Mouse (Mus musculus) spleen, postnatal 10 days (tissue): ENCODE data around the gene Ddhd1.
"Not testable (repeated sequence)": the region's sequence is repeated elsewhere in the genome, so short reads cannot be mapped to it uniquely, and the experiment has no call there.

ENCODE experiments used
- DNase-seq, 2 experiments: peaks; one replicate each; pipeline ENCODE4 v3.0.0; 2021 to 2022; ENCODE audit warnings: low spot score in 2 of 2

Gene Ddhd1

DNA sequence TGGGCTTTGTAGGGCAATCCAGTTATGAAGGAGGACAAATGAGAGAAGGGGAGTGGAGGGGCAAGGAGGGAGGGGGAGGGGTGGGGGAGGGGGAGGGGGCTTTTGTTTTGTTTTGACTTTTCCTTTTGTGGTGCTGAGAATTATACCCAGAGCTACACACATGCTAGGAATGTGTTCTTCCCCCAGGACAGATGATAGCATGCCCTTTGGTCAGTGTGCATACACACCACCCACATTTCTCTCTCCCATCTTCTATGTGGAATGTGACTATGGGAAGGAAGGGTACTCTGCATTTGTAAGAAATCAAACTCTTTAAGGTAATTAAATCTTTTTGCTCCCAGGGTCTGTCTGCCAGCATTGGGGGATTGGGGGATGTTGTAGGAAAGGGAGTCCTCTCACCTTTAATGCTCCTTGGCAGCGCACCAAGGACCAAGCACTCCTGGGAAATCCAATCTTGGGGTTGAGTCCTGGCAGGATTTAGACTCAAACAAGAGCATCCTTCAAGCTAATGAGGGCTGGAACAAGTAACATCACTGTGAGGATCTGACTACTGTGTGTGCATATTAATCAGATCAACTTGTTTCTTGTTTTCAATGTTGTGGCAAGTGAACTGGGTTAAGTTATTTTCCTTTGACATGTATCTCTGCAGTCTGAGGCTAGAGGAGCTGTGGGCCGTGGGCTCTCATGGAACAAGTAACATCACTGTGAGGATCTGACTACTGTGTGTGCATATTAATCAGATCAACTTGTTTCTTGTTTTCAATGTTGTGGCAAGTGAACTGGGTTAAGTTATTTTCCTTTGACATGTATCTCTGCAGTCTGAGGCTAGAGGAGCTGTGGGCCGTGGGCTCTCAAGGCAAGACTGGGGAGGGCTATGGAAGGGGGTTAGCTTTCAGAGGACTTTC, 76.8 kb downstream of the Ddhd1 start:
- not testable (repeated sequence) for DNase-seq

DNA sequence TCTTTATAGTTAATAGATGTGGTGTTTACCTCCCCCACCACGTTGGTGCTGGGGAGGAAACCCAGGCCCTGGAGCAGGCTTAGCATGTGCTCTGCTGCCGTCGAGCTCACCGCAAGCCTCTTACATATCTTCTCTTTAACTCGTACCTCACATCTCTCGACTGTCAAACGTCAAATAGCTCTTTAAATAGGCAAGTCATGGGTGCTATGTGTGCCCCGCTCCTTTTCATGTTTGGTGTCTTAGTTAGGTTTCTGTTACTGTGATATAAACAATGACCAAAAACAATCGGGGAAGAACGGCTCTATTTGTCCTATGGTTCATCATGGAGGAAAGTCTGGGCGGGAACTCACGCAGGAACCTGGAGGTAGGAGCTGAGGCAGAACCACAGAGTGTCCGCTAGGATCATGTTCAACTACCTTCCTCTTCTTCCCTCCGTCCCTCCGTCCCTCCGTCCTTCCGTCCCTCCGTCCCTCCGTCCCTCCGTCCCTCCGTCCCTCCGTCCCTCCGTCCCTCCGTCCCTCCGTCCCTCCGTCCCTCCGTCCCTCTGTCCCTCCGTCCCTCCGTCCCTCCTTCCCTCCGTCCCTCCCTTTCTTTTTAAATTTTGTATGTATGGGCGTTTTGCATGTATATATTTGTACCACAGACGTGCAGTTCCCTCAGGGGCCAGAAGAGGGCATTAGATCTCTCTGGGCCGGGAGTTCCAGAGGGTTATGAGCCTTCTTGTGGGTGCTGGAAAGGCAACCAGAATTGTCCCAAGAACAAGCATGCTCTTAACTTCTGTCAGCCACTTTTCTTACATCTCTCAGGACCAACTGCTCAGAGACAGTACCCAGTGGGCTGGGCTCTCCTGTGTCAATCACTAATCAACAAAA, 91.6 kb downstream of the Ddhd1 start:
- DNase-seq: peak; percentile 57 to 78

DNA sequence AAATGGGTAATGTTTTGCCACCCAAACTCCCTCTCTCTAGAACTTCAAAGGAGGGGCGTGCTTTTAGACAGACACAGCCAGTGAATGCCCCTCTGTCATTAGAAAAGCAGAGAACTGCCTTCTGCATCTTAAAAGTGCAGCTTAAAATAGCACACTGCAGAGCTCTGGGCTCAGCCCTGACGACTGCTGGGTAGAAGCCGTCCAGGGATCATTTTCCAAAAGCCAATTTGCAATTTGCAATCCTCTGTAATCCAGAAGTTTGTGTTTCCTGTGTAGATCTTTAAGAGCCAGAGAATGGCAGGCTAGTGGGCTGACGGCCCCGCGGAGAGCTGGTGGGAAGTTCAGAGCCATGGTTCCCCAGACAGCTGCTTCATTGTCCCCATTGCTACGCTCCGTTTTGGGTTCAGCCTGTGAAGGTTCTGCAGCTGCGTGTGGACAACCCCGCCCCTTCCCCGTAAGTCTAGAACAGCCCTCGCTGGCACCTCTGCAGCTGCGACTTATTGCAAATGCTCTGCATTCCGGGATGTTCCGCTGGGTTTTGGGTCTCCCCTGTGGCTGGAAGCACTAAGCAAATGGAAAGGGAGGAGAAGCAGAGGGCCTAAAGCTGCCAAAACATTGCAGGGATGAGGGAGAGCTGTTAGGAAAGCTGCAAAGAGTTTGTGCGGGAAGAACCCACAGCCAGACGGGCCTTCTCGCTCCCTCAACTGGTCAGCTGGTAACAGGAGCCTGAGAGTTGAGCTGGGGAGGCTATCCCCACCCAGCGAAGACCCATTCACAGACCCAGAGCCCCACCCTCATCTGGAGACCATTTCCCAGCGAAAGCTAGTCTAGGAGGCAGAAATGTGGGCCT, 92.5 kb downstream of the Ddhd1 start:
- DNase-seq: no peak

DNA sequence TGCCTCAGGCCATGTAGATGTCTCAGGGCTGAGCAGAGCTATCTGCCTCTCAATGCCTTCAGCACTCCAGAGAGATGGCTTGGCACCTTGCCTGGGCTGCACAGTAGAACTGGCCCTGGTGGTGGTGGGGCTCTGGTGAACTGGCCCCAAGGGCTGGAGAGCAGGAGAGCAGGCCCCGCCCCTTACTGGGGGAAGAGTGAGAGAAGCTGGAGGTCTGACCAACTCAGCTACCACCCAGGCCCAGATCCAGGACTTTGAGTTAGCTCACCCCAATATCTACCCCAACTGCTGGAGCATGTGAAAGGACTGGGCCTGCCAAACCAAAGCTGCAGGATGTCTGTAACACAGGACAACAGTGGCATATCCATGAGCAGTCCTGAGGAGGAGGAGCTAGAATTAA, 94.4 kb downstream of the Ddhd1 start:
- DNase-seq: no peak

DNA sequence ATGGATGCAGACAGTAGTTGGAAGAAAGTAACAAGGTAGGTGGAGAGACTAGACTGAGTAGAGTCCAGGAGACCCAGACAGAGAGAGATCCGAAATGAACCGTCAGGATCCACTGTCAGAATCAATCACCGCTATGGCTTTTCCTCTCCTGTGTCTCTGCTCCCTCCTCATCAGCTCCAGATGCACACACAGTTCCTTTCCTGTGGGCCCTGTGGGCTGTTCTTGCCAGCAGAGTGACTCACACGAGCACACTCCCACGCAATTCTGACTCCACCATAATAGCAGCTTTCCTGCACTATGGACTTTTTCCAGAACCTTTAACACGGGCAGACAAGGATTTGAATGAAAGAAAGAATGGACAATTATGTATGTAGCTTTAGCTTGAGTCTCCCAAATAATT, 96.3 kb downstream of the Ddhd1 start:
- no peak for DNase-seq

DNA sequence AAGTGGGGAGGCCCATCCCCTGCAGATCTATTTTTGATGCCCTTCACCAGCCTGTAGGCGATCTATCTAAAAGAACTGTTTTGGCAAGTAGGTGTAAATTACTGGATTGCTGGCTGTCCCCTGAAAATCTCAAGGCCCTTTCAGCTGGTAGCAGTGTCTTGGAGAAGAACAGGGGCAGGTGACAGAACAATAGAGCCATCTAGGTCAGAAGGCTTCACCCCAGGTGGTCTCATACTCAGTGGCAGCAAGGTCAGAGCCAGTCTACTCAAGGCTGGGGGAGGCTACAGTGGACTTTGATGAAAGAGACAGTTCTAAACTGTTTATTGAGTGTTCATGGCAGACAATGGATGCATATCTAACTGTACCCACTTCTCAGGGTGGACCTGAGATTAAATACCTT, 98.9 kb downstream of the Ddhd1 start:
- DNase-seq: no peak

DNA sequence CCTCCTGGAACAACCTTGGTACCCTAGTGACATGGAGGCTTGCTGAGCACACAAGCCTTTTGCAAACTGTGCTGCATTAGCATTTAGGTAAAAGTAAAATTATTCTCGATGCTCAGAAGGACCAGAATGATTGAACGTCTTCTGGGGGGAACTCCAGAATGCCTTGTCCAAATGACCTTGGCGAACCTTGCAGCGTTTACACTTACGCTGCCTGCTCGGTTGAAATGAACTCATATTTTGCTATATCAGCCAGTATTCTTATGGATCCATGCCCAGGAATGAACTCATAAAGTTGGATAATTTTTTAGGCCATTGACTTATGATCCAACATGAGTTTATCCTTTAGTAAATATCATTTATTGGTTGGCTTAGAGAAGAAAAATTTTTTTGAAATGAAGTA, 103.6 kb downstream of the Ddhd1 start:
- no peak for DNase-seq

DNA sequence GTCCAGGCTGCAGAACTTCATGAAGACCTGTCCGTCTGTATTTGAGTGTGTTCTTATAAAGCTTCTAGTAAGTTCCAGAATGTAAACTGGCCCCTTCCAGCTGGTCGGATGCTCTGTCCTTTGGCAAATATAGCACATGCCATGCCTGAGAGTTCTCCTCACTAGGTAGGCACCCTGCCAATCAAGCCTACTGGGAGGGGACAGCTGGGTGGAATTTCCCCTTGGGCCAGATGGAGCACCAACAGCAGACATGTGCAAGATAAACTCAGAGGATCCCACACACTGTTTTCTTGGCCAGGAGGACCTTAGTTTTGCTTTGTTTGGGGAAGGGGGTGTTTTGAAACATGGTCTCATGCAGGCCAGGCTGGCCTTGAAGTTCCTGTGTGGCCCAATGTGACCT, 104.1 kb downstream of the Ddhd1 start:
- DNase-seq: no peak

DNA sequence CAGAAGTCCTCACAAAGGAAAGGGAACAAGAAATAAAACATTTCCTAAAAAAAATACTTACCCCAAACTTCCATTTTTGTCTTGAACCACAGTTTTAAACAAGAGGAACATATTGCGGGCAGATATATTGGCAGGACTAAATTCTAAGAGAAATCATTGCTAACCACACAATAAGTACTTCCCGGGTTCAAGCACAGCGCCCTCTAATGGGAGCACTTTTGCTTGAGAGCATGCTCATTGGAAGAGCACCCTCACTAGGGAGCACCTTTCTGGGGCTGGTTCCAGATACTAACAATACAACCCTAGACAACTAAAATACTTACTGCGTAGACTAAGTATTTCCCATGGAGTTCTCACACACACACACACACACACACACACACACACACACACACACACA, 105.5 kb downstream of the Ddhd1 start:
- no peak for DNase-seq

DNA sequence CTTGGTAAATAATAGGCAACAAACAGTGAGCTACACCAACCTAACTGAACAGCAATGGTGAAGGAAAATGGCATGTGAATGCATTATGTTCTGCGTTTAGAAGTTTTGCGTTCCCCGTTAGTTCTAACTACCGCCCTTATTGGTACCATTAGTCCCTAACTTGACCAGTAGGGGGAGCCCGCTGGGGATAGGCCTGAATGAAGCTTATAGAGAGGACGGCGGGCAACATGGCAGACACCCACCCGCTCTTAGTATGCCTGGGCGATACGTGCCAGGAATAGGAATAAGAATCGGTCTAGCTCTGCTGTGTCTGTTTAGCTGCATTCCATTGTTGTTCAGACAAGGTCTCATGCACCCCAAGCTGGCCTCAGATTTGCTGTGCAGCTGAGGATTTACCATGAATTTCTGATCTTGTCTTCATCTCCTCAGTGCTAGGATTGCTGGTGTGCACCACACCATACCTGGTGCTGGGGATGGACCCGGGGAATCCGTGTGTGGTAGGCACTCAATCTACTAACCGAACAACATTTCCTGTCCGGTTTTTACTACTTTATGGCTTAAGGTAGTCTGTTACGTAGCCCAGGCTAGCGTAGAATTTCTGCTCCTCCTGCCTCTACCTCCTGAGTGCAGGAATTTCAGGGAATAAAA, 106.7 kb downstream of the Ddhd1 start:
- peak in 1 of 2 experiments; percentile 48 for DNase-seq

DNA sequence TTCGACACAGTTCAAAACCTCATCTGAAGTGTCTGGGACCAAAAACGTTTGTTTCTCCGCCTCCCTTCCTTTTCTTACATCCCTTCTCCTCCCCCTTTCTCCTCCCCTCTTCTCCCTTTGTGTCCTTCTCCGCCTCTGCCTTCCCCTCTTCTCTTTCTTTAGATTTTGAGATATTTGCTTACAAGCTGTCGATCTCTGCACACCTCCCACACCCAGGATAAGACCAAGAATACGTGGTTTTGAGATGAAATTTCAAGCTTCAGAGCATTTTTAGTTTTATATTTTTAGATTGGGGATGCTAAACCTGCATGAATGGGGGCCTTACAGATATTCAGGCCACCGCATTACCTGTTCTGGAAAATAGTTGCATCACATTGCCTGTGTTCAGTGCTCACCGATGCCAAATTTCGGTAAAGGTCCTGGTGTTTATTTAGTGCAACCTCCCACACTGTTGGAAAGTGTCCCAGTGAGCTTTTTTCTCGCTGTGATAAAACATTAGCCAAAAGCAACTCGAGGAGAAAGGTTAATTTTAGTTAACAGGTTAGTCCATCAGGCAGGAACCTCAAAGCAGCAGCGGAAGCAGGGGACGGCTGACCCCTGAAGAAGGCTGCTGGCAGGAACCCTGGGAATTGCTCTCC, 107.8 kb downstream of the Ddhd1 start:
- no peak for DNase-seq

DNA sequence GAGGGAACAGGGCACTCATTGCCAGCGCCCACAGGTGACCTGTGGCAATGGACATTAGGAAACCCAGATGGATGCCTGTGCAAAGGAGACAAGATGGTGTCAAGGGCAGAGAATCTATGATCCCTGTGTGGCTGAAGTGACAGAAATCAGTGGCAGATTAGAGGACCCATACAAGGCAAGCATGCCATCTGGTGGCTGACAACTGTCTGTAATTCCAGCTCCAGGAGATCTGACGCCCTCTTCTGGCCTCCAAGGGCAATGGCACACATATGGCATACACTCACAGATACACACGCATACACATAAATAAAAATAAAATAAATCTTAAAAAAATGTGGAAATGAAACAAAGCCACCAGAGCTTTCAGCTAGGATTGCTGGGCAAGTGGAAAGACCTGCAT, 109.8 kb downstream of the Ddhd1 start:
- no peak for DNase-seq

DNA sequence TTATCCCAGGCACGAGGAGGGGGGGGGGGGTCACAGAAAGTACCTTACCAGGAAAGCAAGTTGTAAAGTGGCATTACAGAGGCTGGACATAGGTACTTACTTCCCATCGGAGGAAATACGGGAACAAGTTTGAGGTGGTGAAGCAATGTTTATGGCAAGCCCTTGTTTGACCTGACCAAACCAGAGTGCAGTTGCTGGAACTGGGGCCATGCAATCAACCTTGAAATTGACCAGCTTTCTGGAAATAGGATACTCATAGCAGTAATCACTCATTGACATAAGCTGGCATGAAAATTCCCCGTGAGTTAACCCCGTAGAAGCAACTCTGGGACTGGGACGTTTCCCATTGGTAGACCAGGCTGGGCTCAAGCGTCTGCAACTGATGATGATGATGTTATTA, 113.0 kb downstream of the Ddhd1 start:
- no peak for DNase-seq

DNA sequence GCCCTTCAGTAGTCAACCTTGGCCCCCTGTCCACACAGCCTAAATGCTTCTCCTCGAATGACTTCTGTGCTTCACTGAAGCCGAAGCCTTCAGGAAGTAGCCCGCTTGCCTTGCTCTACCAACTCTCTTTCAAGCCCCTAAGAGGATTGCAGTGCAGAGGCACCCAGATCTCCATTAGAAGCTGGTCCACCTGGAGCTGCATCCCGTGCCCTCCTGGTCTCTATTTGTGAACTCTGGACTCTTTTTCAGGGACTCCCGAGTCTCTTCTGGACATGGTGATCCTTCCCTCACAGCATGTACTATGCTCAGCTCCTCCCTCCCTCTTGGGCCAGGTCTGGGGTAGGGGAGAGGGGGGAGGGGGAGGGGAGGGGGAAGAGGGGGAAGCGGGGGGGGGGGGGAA, 113.9 kb downstream of the Ddhd1 start:
- no peak for DNase-seq

DNA sequence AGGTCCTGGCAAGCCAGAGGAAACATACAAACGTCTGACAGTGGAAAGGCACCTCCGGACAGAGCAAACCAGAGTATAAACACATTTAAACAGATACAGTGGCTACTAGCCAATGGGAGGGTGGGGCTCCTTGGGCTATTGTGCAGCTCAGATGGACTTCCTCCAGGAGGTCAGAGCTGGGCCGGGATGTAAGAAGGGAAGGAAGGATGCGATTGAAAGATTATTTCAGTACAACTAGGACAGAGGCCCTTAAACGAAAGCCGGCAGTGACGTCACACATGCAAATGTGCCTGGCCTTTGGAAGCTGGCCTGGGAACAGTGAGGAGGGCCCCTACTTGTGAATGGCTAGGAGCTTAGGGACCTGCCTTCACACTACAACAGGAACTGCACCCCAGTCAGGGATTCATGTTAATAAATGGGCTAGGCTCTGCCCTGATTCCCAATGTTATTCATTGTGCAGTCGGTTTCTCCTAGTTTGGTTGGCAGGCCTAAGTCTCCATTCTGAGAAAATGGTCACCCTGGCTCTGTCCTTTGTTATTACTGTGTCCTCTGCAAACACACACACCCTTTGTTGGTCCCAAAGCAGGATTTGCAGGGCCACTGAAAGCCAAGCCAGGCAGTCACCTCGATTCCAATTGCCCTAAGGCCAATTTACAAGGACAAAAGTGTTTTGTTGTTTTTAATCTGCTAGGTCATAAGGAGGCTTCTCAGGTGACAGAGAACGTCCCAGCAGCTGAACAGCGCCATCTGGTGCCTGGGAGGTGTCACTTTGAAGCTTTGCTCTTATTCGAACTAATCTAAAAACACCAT, 118.1 kb downstream of the Ddhd1 start:
- DNase-seq: peak in 1 of 2 experiments; percentile 47
